Comparison of ENCODE assay signal across 7 mouse cellular contexts in the genomic region with DNA sequence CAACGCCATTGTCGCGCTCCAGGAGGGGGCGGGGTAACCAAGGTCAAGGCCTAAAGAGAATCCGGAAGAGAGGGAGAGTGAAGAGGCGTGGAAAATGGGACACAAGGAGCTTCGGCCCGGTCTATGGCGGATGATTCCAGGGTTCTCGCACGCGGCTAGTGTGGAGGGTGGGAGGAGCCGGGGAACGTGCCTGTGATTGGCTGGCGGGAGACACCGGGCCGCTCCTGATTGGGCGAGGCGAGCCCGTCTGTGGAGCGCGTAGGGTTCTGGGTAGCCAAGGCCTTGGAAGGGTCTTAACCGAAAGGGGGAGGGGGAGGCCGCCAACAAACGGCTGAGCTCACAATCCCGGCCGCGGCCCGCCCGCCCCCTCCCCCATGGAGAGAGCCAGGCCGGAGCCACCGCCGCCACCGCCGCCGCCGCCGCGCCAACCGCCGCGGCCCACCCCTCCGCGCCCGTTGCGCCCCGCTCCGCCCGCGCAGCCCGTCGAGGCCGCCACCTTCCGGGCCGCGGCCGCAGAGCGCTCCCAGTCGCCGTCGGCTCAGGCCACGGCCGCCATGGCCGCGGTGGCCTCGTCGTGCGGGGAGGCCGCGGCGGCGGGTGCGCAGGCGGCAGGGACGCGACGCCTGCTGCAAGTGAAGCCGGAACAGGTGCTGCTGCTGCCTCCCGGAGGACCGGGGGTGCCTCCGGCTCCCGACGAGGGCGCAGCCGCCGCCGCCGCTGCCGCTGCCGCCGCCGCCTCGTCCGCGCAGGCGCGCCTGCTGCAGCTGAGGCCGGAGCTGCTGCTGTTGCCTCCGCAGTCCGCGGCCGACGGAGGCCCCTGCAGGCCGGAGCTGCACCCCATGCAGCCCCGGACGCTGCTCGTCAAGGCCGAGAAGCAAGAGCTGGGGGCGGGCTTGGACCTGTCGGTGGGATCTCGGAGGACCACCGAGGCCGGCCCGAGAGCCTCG. TPM values are rescaled to one million over a fixed set of nuclear protein-coding genes. Genes with fewer than 3 reads are reported as not detected.
DNase-seq lines count a peak whose midpoint lies in the region; ATAC-seq and TF ChIP-seq lines count a peak whose summit lies in the region.

Gene Sox30, plus strand, starts transcription at position 365 of the 947 bp plus-strand sequence.

- no peak for TF ChIP-seq CTCF in brain, embryonic 14.5 days (IDR thresholded peaks at IDR 0.05; ENCODE audit: borderline replicate concordance, extremely low read depth, insufficient read depth, insufficient read length)

- H3K9me3 ChIP-seq in intestine, embryonic 16.5 days (ENCODE audit: control insufficient read depth, low read length) = peaks cover 4% of the 10 kb centered on the region
- no peaks in the 10 kb centered on the region for H3K9me3 ChIP-seq in liver, embryonic 11.5 days (ENCODE audit: control insufficient read depth, low read length)
- no peaks in the 10 kb centered on the region for H3K9me3 ChIP-seq in stomach, embryonic 15.5 days

- peak within 1 kb of the TSS; percentile 91 for H3K4me2 ChIP-seq in intestine, embryonic 16.5 days (ENCODE audit: low read depth, low read length)
- H3K4me2 ChIP-seq in liver, embryonic 11.5 days = peak within 1 kb of the TSS; percentile 78
- peak within 1 kb of the TSS; percentile 93 for H3K4me2 ChIP-seq in stomach, embryonic 15.5 days

- peaks cover 5% of the 10 kb centered on the region for H3K4me1 ChIP-seq in intestine, embryonic 16.5 days (ENCODE audit: control insufficient read depth, insufficient read depth, low read length)
- no peaks in the 10 kb centered on the region; the same call in 1 of the 2 replicates for H3K4me1 ChIP-seq in liver, embryonic 11.5 days (replicated peaks; ENCODE audit: control insufficient read depth, insufficient read depth, low read length)
- peaks cover 14% of the 10 kb centered on the region; the same call in 1 of the 2 replicates for H3K4me1 ChIP-seq in stomach, embryonic 15.5 days

- H3K36me3 ChIP-seq in intestine, embryonic 16.5 days (ENCODE audit: control insufficient read depth, insufficient read depth, low read length) = no peaks in the 10 kb centered on the region
- H3K36me3 ChIP-seq in liver, embryonic 11.5 days (ENCODE audit: control insufficient read depth, insufficient read depth, low read length) = no peaks in the 10 kb centered on the region
- no peaks in the 10 kb centered on the region for H3K36me3 ChIP-seq in stomach, embryonic 15.5 days

- DNase-seq in WW6 (ENCODE audit: low read depth, low spot score) = peak; percentile 89
- peak; percentile 93 for DNase-seq in brain, embryonic 14.5 days (ENCODE audit: low read depth)
- peak; percentile 25 to 53 for DNase-seq in gastrocnemius, postnatal 4 days (ENCODE audit: low spot score in 2 of 2)
- DNase-seq in liver, embryonic 11.5 days (ENCODE audit: low spot score) = peak; percentile 56
- peak; percentile 59 for DNase-seq in naive thymus-derived CD4-positive, alpha-beta T cell, adult 2 months (ENCODE audit: low read depth)

- H3K27me3 ChIP-seq in intestine, embryonic 16.5 days (replicated peaks; ENCODE audit: control insufficient read depth, insufficient read depth, low read length) = 0 out of 2 replicates have a peak, but pooled peaks cover 3% of the 10 kb centered on the region
- peaks cover 14% of the 10 kb centered on the region for H3K27me3 ChIP-seq in liver, embryonic 11.5 days (replicated peaks; ENCODE audit: control insufficient read depth, insufficient read depth, low read length)
- H3K27me3 ChIP-seq in stomach, embryonic 15.5 days (replicated peaks) = no peaks in the 10 kb centered on the region

- ATAC-seq in intestine, embryonic 16.5 days = peak; percentile 93
- ATAC-seq in liver, embryonic 11.5 days (replicated peaks; ENCODE audit: low FRiP score) = peak; percentile 79
- peak; percentile 89 for ATAC-seq in stomach, embryonic 15.5 days (ENCODE audit: insufficient read depth, low FRiP score, low read depth)

- H3K9ac ChIP-seq in intestine, embryonic 16.5 days (ENCODE audit: low read depth, low read length) = peak within 1 kb of the TSS; percentile 86
- H3K9ac ChIP-seq in liver, embryonic 11.5 days (ENCODE audit: low read depth, low read length) = peak within 1 kb of the TSS; percentile 74
- peak within 1 kb of the TSS; percentile 81 for H3K9ac ChIP-seq in stomach, embryonic 15.5 days

- H3K27ac ChIP-seq in intestine, embryonic 16.5 days (ENCODE audit: low read length) = peak within 1 kb of the TSS; percentile 54
- H3K27ac ChIP-seq in liver, embryonic 11.5 days (ENCODE audit: low read depth, low read length) = no peak within 1 kb of the TSS
- peak within 1 kb of the TSS; percentile 16 for H3K27ac ChIP-seq in stomach, embryonic 15.5 days

- peak; percentile 76 for TF ChIP-seq POLR2A in brain, embryonic 14.5 days (IDR thresholded peaks at IDR 0.05; ENCODE audit: borderline replicate concordance, extremely low read depth, insufficient read depth, insufficient read length, poor library complexity, severe bottlenecking)

- peak within 1 kb of the TSS; percentile 66 for H3K4me3 ChIP-seq in intestine, embryonic 16.5 days (ENCODE audit: low read length)
- H3K4me3 ChIP-seq in liver, embryonic 11.5 days (ENCODE audit: low read depth, low read length) = peak within 1 kb of the TSS; percentile 65
- peak within 1 kb of the TSS; percentile 64 for H3K4me3 ChIP-seq in stomach, embryonic 15.5 days (replicated peaks)

- WGBS in intestine, embryonic 16.5 days = 10% methylated on average over 91 of the region's 115 CpGs
- 12% methylated on average over 79 of the region's 115 CpGs for WGBS in liver, embryonic 11.5 days
- WGBS in stomach, embryonic 15.5 days = 11% methylated on average over 101 of the region's 115 CpGs

RNA-seq across cellular contexts. Expression of gene Sox30, which starts in this region (rescaled TPM):
- 0.29 and 0.30 TPM in 2 replicates for polyA plus RNA-seq in brain, embryonic 14.5 days (2012; rRNA removed)
- total RNA-seq in gastrocnemius, postnatal 4 days (2021) = under 1 TPM; 0.29 to 0.32 TPM
- 0.06 and 0.09 TPM in 2 replicates for polyA plus RNA-seq in intestine, embryonic 16.5 days (2015; fragmentation: Nextera tagmentation; extraction: Ambion mirVana)
- polyA plus RNA-seq in liver, embryonic 11.5 days (2014; fragmentation: Nextera tagmentation; extraction: Ambion mirVana) = 0.05 and 0.08 TPM in 2 replicates
- polyA plus RNA-seq in stomach, embryonic 15.5 days (2015; fragmentation: Nextera tagmentation; extraction: Ambion mirVana) = 0.17 and 0.24 TPM in 2 replicates

Comparison
In these comparisons a context has a peak if more than half of its experiments do, and no peak if none do; other contexts are left out.
1. Peak in DNase-seq in brain, embryonic 14.5 days; RNA of the gene not detected or under 1 TPM.
2. Peak in DNase-seq in gastrocnemius, postnatal 4 days; RNA of the gene not detected or under 1 TPM.
3. Peak in ATAC-seq, H3K4me3 ChIP-seq, H3K27ac ChIP-seq, H3K9ac ChIP-seq and H3K4me2 ChIP-seq in intestine, embryonic 16.5 days; RNA of the gene not detected or under 1 TPM.
4. Peak in DNase-seq, ATAC-seq, H3K4me3 ChIP-seq, H3K9ac ChIP-seq and H3K4me2 ChIP-seq in liver, embryonic 11.5 days; RNA of the gene not detected or under 1 TPM.
5. Peak in ATAC-seq, H3K4me3 ChIP-seq, H3K27ac ChIP-seq, H3K9ac ChIP-seq and H3K4me2 ChIP-seq in stomach, embryonic 15.5 days; RNA of the gene not detected or under 1 TPM.
6. DNase-seq: peak in every context shown above with its lines; median percentile 93 in brain, embryonic 14.5 days; 89 in WW6; 59 in naive thymus-derived CD4-positive, alpha-beta T cell, adult 2 months; 56 in liver, embryonic 11.5 days; 39 in gastrocnemius, postnatal 4 days.